Mouse (Mus musculus): Measurements from ENCODE around the gene Cluh. TPM values are rescaled to one million over a fixed set of nuclear protein-coding genes. Genes with fewer than 3 reads are reported as not detected.

The Cluh gene
- polyA plus RNA-seq, 1 experiment from 2014 or later: 39.7 TPM

GRCm38 (mm10) chr11:74634490-74635275 is 14.6 kb upstream of the Cluh start:
- H3K36me3 ChIP-seq (ENCODE audit: control insufficient read depth, insufficient read depth, low read length): no peaks in the 10 kb centered on the region
- H3K27me3 ChIP-seq (ENCODE audit: control insufficient read depth, insufficient read depth, low read length): 0 out of 2 replicates have a peak, but pooled peaks cover 3% of the 10 kb centered on the region
- no peak overlapping the region for H3K27ac ChIP-seq (replicated peaks in 1 of 2; ENCODE audit: control insufficient read depth in 1 of 2, insufficient read depth in 1 of 2, low read depth in 2 of 2, low read length in 2 of 2)
- peaks cover 12 to 15% of the 10 kb centered on the region in 2 experiments for H3K4me1 ChIP-seq (ENCODE audit: control insufficient read depth in 2 of 2, insufficient read depth in 2 of 2, low read length in 2 of 2)
- no peak for ATAC-seq (ENCODE audit: insufficient number of reproducible peaks, insufficient read depth, low FRiP score, low read depth)
- no peak overlapping the region for H3K9ac ChIP-seq (ENCODE audit: low read length)
- H3K4me2 ChIP-seq (ENCODE audit: low read length): no peak overlapping the region
- no peak overlapping the region for H3K4me3 ChIP-seq (ENCODE audit: control insufficient read depth in 1 of 2, insufficient read depth in 1 of 2, low read depth in 1 of 2, low read length in 2 of 2)
- 71% methylated on average over 5 of the region's 5 CpGs for WGBS
- H3K9me3 ChIP-seq (ENCODE audit: control insufficient read depth, low read length): no peaks in the 10 kb centered on the region

GRCm38 (mm10) chr11:74637486-74637885 is 11.8 kb upstream of the Cluh start:
- 28% methylated on average over 8 of the region's 8 CpGs for WGBS
- Histone ChIP-seq H3K27me3 (ENCODE audit: control insufficient read depth, insufficient read depth, low read length) (0 out of 2 replicates have a peak, but pooled peaks cover 3% of the 10 kb centered on the region), H3K4me3 (ENCODE audit: control insufficient read depth in 1 of 2, insufficient read depth in 1 of 2, low read depth in 1 of 2, low read length in 2 of 2) (peak overlapping the region; percentile 74 to 86), H3K9me3 (ENCODE audit: control insufficient read depth, low read length) (no peaks in the 10 kb centered on the region), H3K27ac (replicated peaks in 1 of 2; ENCODE audit: control insufficient read depth in 1 of 2, insufficient read depth in 1 of 2, low read depth in 2 of 2, low read length in 2 of 2) (peak overlapping the region; percentile 86 to 90; a peak in 3 of 4 replicates), H3K36me3 (ENCODE audit: control insufficient read depth, insufficient read depth, low read length) (no peaks in the 10 kb centered on the region), H3K4me2 (ENCODE audit: low read length) (peak overlapping the region; percentile 82), H3K4me1 (ENCODE audit: control insufficient read depth in 2 of 2, insufficient read depth in 2 of 2, low read length in 2 of 2) (peaks cover 12 to 15% of the 10 kb centered on the region in 2 experiments), H3K9ac (ENCODE audit: low read length) (peak overlapping the region; percentile 86)
- ATAC-seq (ENCODE audit: insufficient number of reproducible peaks, insufficient read depth, low FRiP score, low read depth): no peak

DNA sequence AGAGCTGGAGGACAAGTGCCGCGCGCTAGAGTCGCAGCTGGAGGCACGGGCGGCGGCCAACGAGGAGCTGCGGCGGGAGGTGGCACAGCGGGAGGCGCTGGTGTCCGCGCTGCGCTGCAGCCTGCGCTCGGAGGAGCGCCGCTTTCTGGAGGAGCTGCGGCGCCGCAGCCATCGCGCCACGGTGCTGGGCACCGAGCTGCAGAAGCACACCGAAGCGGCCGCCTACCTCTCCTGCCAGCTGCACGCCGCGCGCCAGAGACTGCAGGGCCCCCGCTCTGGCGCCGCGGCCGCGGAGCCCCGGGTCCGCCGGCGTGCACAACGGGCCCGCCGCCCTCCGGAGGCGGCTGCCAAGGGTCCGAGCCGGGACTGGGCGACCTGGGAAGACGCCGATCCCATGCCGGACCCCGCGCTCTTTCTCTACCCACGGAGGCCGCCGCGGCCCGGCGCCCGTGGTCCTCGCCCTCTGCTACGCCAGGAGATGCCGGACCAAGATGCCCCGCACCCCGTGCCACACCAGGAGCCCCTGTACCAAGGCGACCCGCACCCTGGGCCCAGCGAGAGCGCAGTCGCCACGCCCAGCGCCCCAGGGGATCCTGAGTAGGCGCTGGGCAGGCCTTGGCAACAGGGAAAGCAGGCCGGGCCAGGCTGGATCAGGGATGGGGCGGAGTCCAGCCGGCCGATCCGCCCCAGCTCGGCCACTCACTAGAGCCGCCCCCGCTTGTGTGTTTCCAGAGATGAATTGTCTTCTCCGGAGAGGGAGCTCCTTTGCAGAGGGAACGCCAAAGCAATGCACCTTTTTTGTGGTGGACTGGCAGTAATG is 11.1 kb upstream of the Cluh start:
- Histone ChIP-seq H3K4me1 (ENCODE audit: control insufficient read depth in 2 of 2, insufficient read depth in 2 of 2, low read length in 2 of 2) (peaks cover 12 to 15% of the 10 kb centered on the region in 2 experiments), H3K4me3 (ENCODE audit: control insufficient read depth in 1 of 2, insufficient read depth in 1 of 2, low read depth in 1 of 2, low read length in 2 of 2) (peak overlapping the region; percentile 74 to 86), H3K27ac (replicated peaks in 1 of 2; ENCODE audit: control insufficient read depth in 1 of 2, insufficient read depth in 1 of 2, low read depth in 2 of 2, low read length in 2 of 2) (peak overlapping the region; percentile 86 to 90), H3K9ac (ENCODE audit: low read length) (peak overlapping the region; percentile 86), H3K27me3 (ENCODE audit: control insufficient read depth, insufficient read depth, low read length) (0 out of 2 replicates have a peak, but pooled peaks cover 3% of the 10 kb centered on the region), H3K36me3 (ENCODE audit: control insufficient read depth, insufficient read depth, low read length) (no peaks in the 10 kb centered on the region), H3K9me3 (ENCODE audit: control insufficient read depth, low read length) (no peaks in the 10 kb centered on the region), H3K4me2 (ENCODE audit: low read length) (peak overlapping the region; percentile 82)
- ATAC-seq (ENCODE audit: insufficient number of reproducible peaks, insufficient read depth, low FRiP score, low read depth): peak; percentile 90
- WGBS: under 1% methylated on average over 81 of the region's 86 CpGs

DNA sequence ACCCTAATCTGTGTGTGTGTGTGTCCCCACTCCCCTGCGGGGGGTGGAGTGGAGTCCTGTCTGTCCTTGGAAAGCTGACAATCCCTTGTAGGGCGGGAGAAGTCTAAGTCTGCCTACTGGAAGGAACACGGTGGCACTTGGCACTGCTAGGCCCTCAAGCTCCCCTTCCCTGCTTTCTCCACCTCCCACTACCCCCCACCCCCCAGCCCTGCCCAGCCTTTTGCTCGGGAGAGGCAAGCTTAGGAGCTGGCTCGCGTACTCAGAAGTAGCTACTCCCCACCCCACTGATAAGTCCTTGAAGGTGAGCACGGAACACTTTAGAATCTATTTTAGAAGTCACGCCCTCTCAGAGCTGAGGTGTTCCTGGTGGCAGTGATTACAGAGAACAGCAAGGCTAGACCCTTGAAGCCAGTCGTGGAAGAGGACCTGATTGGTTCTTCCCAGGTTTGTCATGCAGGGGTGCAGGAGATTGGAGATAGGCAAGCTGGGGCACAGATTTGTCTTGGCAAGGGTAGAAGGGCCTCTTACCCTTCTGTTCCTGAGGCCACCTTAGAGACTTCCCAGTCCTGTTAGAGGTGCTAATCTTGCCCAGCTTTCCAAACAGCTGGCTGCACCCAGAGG is 10.4 kb upstream of the Cluh start:
- WGBS: 4% methylated on average over 9 of the region's 9 CpGs

GRCm38 (mm10) chr11:74639628-74640027 is 9.7 kb upstream of the Cluh start:
- H3K4me3 ChIP-seq (ENCODE audit: control insufficient read depth in 1 of 2, insufficient read depth in 1 of 2, low read depth in 1 of 2, low read length in 2 of 2): no peak overlapping the region
- H3K27me3 ChIP-seq (ENCODE audit: control insufficient read depth, insufficient read depth, low read length): 0 out of 2 replicates have a peak, but pooled peaks cover 3% of the 10 kb centered on the region
- H3K27ac ChIP-seq (replicated peaks in 1 of 2; ENCODE audit: control insufficient read depth in 1 of 2, insufficient read depth in 1 of 2, low read depth in 2 of 2, low read length in 2 of 2): no peak overlapping the region
- no peaks in the 10 kb centered on the region for H3K9me3 ChIP-seq (ENCODE audit: control insufficient read depth, low read length)
- H3K4me2 ChIP-seq (ENCODE audit: low read length): no peak overlapping the region
- no peak for ATAC-seq (ENCODE audit: insufficient number of reproducible peaks, insufficient read depth, low FRiP score, low read depth)
- no peak overlapping the region for H3K9ac ChIP-seq (ENCODE audit: low read length)
- no peaks in the 10 kb centered on the region for H3K36me3 ChIP-seq (ENCODE audit: control insufficient read depth, insufficient read depth, low read length)
- WGBS: 70% methylated on average over 1 of the region's 1 CpGs
- H3K4me1 ChIP-seq (ENCODE audit: control insufficient read depth in 2 of 2, insufficient read depth in 2 of 2, low read length in 2 of 2): peaks cover 12 to 15% of the 10 kb centered on the region in 2 experiments

More for the DNA sequence above, 10.4 kb upstream of the Cluh start:
- H3K27me3 ChIP-seq (ENCODE audit: control insufficient read depth, insufficient read depth, low read length): 0 out of 2 replicates have a peak, but pooled peaks cover 3% of the 10 kb centered on the region
- H3K4me3 ChIP-seq (ENCODE audit: control insufficient read depth in 1 of 2, insufficient read depth in 1 of 2, low read depth in 1 of 2, low read length in 2 of 2): peak overlapping the region; percentile 74 to 86
- 0 out of 2 replicates have a peak, but pooled peaks have one; percentile 3 for ATAC-seq (ENCODE audit: insufficient number of reproducible peaks, insufficient read depth, low FRiP score, low read depth)
- peak overlapping the region; percentile 82 for H3K4me2 ChIP-seq (ENCODE audit: low read length)
- no peaks in the 10 kb centered on the region for H3K36me3 ChIP-seq (ENCODE audit: control insufficient read depth, insufficient read depth, low read length)
- H3K9me3 ChIP-seq (ENCODE audit: control insufficient read depth, low read length): no peaks in the 10 kb centered on the region
- peak overlapping the region; percentile 86 for H3K9ac ChIP-seq (ENCODE audit: low read length)
- peaks cover 12 to 15% of the 10 kb centered on the region in 2 experiments for H3K4me1 ChIP-seq (ENCODE audit: control insufficient read depth in 2 of 2, insufficient read depth in 2 of 2, low read length in 2 of 2)
- H3K27ac ChIP-seq (replicated peaks in 1 of 2; ENCODE audit: control insufficient read depth in 1 of 2, insufficient read depth in 1 of 2, low read depth in 2 of 2, low read length in 2 of 2): peak overlapping the region; percentile 84 to 90

GRCm38 (mm10) chr11:74647966-74648365 is 1.3 kb upstream of the Cluh start:
- Histone ChIP-seq H3K36me3 (ENCODE audit: control insufficient read depth, insufficient read depth, low read length) (no peaks in the 10 kb centered on the region), H3K27me3 (ENCODE audit: control insufficient read depth, insufficient read depth, low read length) (no peaks in the 10 kb centered on the region), H3K4me2 (ENCODE audit: low read length) (no peak overlapping the region), H3K9ac (ENCODE audit: low read length) (no peak overlapping the region), H3K4me3 (ENCODE audit: control insufficient read depth in 1 of 2, insufficient read depth in 1 of 2, low read depth in 1 of 2, low read length in 2 of 2) (no peak overlapping the region), H3K9me3 (ENCODE audit: control insufficient read depth, low read length) (no peaks in the 10 kb centered on the region), H3K4me1 (ENCODE audit: control insufficient read depth in 2 of 2, insufficient read depth in 2 of 2, low read length in 2 of 2) (peaks cover 20 to 27% of the 10 kb centered on the region in 2 experiments), H3K27ac (replicated peaks in 1 of 2; ENCODE audit: control insufficient read depth in 1 of 2, insufficient read depth in 1 of 2, low read depth in 2 of 2, low read length in 2 of 2) (0 out of 4 replicates have a peak overlapping the region, but pooled peaks of 1 of the 2 experiments have one; percentile 91)
- 88% methylated on average over 1 of the region's 1 CpGs for WGBS
- no peak for ATAC-seq (ENCODE audit: insufficient number of reproducible peaks, insufficient read depth, low FRiP score, low read depth)

DNA sequence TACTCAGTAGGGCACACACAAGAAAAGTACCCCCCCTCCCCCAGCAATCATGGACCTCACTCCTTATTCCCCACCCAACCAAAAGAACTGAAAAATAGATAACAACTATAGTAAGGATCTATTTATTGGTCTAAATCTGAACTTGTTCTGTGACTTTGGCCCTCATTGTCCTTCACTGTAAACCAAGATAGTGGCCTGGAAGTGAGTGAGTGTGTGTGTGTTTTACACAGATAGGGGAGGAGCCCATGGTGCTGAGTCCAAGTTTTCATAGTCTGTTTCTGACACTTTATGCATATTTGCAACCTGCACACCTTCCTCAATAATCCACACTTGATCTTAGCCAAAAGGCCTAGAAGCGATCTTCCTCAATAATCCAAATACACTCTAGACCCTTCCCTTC is 619 bp upstream of the Cluh start:
- Histone ChIP-seq H3K4me2 (ENCODE audit: low read length) (peak overlapping the region; percentile 79), H3K27ac (replicated peaks in 1 of 2; ENCODE audit: control insufficient read depth in 1 of 2, insufficient read depth in 1 of 2, low read depth in 2 of 2, low read length in 2 of 2) (peak overlapping the region; percentile 85 to 91), H3K9ac (ENCODE audit: low read length) (peak overlapping the region; percentile 98), H3K4me1 (ENCODE audit: control insufficient read depth in 2 of 2, insufficient read depth in 2 of 2, low read length in 2 of 2) (peaks cover 23 to 34% of the 10 kb centered on the region in 2 experiments), H3K9me3 (ENCODE audit: control insufficient read depth, low read length) (no peaks in the 10 kb centered on the region), H3K27me3 (ENCODE audit: control insufficient read depth, insufficient read depth, low read length) (no peaks in the 10 kb centered on the region), H3K36me3 (ENCODE audit: control insufficient read depth, insufficient read depth, low read length) (no peaks in the 10 kb centered on the region), H3K4me3 (ENCODE audit: control insufficient read depth in 1 of 2, insufficient read depth in 1 of 2, low read depth in 1 of 2, low read length in 2 of 2) (peak overlapping the region; percentile 75 to 96)
- 11% methylated on average over 1 of the region's 1 CpGs for WGBS
- ATAC-seq (ENCODE audit: insufficient number of reproducible peaks, insufficient read depth, low FRiP score, low read depth): no peak

Measured in heart, embryonic 14.5 days (tissue).